Mouse (Mus musculus) bone marrow, adult 2 months (tissue): ENCODE results near the gene Iqcf5.

Experiments
- CTCF ChIP-seq: fragments of 200-500 bp; IDR thresholded peaks from 2 replicates; pipeline ENCODE4 v1.5.1; 2011; ENCODE audit warnings: low read length, control low read depth; ENCODE audit not compliant: control insufficient read depth, insufficient read depth
- POLR2A ChIP-seq: fragments of 200-500 bp; IDR thresholded peaks from 2 replicates; pipeline ENCODE4 v1.6.1; 2011; ENCODE audit warnings: low read depth, mild to moderate bottlenecking, control low read depth, low read length, borderline replicate concordance; ENCODE audit not compliant: control insufficient read depth

DNA sequence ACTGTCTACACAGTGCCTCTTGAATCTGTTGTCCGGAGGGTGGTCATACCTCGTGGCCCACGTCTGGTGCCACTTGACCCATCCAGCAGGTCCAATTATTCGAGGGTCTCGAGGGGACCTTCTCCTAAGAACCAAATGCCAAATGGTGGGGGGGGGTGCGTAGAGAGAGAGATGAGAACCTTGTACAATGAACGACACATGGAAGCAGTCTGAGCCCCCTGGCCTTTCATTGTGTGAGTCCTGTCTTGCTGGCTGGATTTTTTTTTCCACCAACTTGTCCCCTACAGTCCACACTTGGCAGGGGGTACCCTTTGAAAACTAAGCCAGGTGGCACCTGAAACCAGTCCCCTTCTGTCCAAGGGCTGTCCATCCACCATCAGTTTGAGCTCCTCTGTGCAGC is 46.6 kb upstream of the Iqcf5 start:
- TF ChIP-seq POLR2A: no peak
- TF ChIP-seq CTCF: no peak
